Mouse (Mus musculus): ENCODE results near the gene Armc8. TPM values are rescaled to one million over a fixed set of nuclear protein-coding genes. Genes with fewer than 3 reads are reported as not detected.

The Armc8 gene
- polyA plus RNA-seq, 1 experiment from 2014 or later, result 20.5 TPM

GRCm38 (mm10) chr9:99560389-99560788 is 8.3 kb downstream of the Armc8 start:
- 93% methylated on average over 3 of the region's 3 CpGs for WGBS

GRCm38 (mm10) chr9:99559557-99559904 is 9.2 kb downstream of the Armc8 start:
- no peak for ATAC-seq (ENCODE audit: insufficient number of reproducible peaks, low FRiP score, low TSS enrichment, low read depth)
- Histone ChIP-seq H3K36me3 (no peaks in the 10 kb centered on the region), H3K27me3 (no peaks in the 10 kb centered on the region), H3K4me1 (no peaks in the 10 kb centered on the region), H3K9me3 (replicated peaks) (no peaks in the 10 kb centered on the region), H3K27ac (replicated peaks) (no peak overlapping the region), H3K4me2 (replicated peaks) (no peak overlapping the region), H3K4me3 (replicated peaks) (no peak overlapping the region), H3K9ac (no peak overlapping the region)

More at GRCm38 (mm10) chr9:99560389-99560788, 8.3 kb downstream of the Armc8 start:
- no peak for ATAC-seq (ENCODE audit: insufficient number of reproducible peaks, low FRiP score, low TSS enrichment, low read depth)
- Histone ChIP-seq H3K9ac (no peak overlapping the region), H3K4me1 (no peaks in the 10 kb centered on the region), H3K27ac (replicated peaks) (no peak overlapping the region), H3K4me2 (replicated peaks) (no peak overlapping the region), H3K4me3 (replicated peaks) (no peak overlapping the region), H3K9me3 (replicated peaks) (no peaks in the 10 kb centered on the region), H3K36me3 (no peaks in the 10 kb centered on the region), H3K27me3 (no peaks in the 10 kb centered on the region)

GRCm38 (mm10) chr9:99558824-99559556 is 9.7 kb downstream of the Armc8 start:
- Histone ChIP-seq H3K27ac (replicated peaks) (no peak overlapping the region), H3K4me2 (replicated peaks) (no peak overlapping the region), H3K36me3 (no peaks in the 10 kb centered on the region), H3K4me1 (no peaks in the 10 kb centered on the region), H3K9ac (no peak overlapping the region), H3K4me3 (replicated peaks) (no peak overlapping the region), H3K27me3 (no peaks in the 10 kb centered on the region), H3K9me3 (replicated peaks) (no peaks in the 10 kb centered on the region)
- no peak for ATAC-seq (ENCODE audit: insufficient number of reproducible peaks, low FRiP score, low TSS enrichment, low read depth)
- WGBS, result 87% methylated on average over 7 of the region's 7 CpGs

GRCm38 (mm10) chr9:99557580-99558300 is 11.0 kb downstream of the Armc8 start:
- Histone ChIP-seq H3K4me2 (replicated peaks) (no peak overlapping the region), H3K27ac (replicated peaks) (no peak overlapping the region), H3K4me3 (replicated peaks) (no peak overlapping the region), H3K27me3 (no peaks in the 10 kb centered on the region), H3K9ac (no peak overlapping the region), H3K9me3 (replicated peaks) (no peaks in the 10 kb centered on the region), H3K36me3 (no peaks in the 10 kb centered on the region), H3K4me1 (no peaks in the 10 kb centered on the region)
- no peak for ATAC-seq (ENCODE audit: insufficient number of reproducible peaks, low FRiP score, low TSS enrichment, low read depth)
- WGBS, result 82% methylated on average over 8 of the region's 8 CpGs

- H3K9ac ChIP-seq, result no peak overlapping the region
- H3K4me2 ChIP-seq (replicated peaks), result no peak overlapping the region
- H3K4me3 ChIP-seq (replicated peaks), result no peak overlapping the region
- H3K27ac ChIP-seq (replicated peaks), result no peak overlapping the region
- 89% methylated on average over 3 of the region's 3 CpGs for whole genome bisulfite sequencing
- no peak for ATAC-seq (ENCODE audit: insufficient number of reproducible peaks, low FRiP score, low TSS enrichment, low read depth)
- no peaks in the 10 kb centered on the region for H3K27me3 ChIP-seq
- H3K4me1 ChIP-seq, result no peaks in the 10 kb centered on the region
- H3K9me3 ChIP-seq (replicated peaks), result no peaks in the 10 kb centered on the region
- H3K36me3 ChIP-seq, result no peaks in the 10 kb centered on the region
These were observed 13.4 kb downstream of the Armc8 start for GRCm38 (mm10) chr9:99555253-99555652.

- Histone ChIP-seq H3K27me3 (no peaks in the 10 kb centered on the region), H3K36me3 (no peaks in the 10 kb centered on the region), H3K9me3 (replicated peaks) (no peaks in the 10 kb centered on the region), H3K4me3 (replicated peaks) (no peak overlapping the region), H3K27ac (replicated peaks) (no peak overlapping the region), H3K9ac (no peak overlapping the region), H3K4me2 (replicated peaks) (no peak overlapping the region), H3K4me1 (no peaks in the 10 kb centered on the region)
- ATAC-seq (ENCODE audit: insufficient number of reproducible peaks, low FRiP score, low TSS enrichment, low read depth), result no peak
These were observed 14.6 kb downstream of the Armc8 start for GRCm38 (mm10) chr9:99554052-99554451.

GRCm38 (mm10) chr9:99553049-99553448 is 15.7 kb downstream of the Armc8 start:
- Histone ChIP-seq H3K4me1 (no peaks in the 10 kb centered on the region), H3K4me3 (replicated peaks) (no peak overlapping the region), H3K36me3 (no peaks in the 10 kb centered on the region), H3K9me3 (replicated peaks) (no peaks in the 10 kb centered on the region), H3K9ac (no peak overlapping the region), H3K4me2 (replicated peaks) (no peak overlapping the region), H3K27ac (replicated peaks) (no peak overlapping the region), H3K27me3 (no peaks in the 10 kb centered on the region)
- WGBS, result 78% methylated on average over 2 of the region's 2 CpGs
- no peak for ATAC-seq (ENCODE audit: insufficient number of reproducible peaks, low FRiP score, low TSS enrichment, low read depth)

GRCm38 (mm10) chr9:99552068-99552467 is 16.6 kb downstream of the Armc8 start:
- H3K36me3 ChIP-seq, result no peaks in the 10 kb centered on the region
- H3K4me2 ChIP-seq (replicated peaks), result no peak overlapping the region
- H3K4me3 ChIP-seq (replicated peaks), result no peak overlapping the region
- whole genome bisulfite sequencing, result 73% methylated on average over 2 of the region's 2 CpGs
- H3K9ac ChIP-seq, result no peak overlapping the region
- H3K27ac ChIP-seq (replicated peaks), result no peak overlapping the region
- no peaks in the 10 kb centered on the region for H3K27me3 ChIP-seq
- ATAC-seq (ENCODE audit: insufficient number of reproducible peaks, low FRiP score, low TSS enrichment, low read depth), result no peak
- H3K4me1 ChIP-seq, result no peaks in the 10 kb centered on the region
- no peaks in the 10 kb centered on the region for H3K9me3 ChIP-seq (replicated peaks)

- ATAC-seq (ENCODE audit: insufficient number of reproducible peaks, low FRiP score, low TSS enrichment, low read depth), result no peak
- Histone ChIP-seq H3K9ac (no peak overlapping the region), H3K9me3 (replicated peaks) (no peaks in the 10 kb centered on the region), H3K27ac (replicated peaks) (no peak overlapping the region), H3K4me1 (no peaks in the 10 kb centered on the region), H3K4me3 (replicated peaks) (no peak overlapping the region), H3K4me2 (replicated peaks) (no peak overlapping the region), H3K27me3 (no peaks in the 10 kb centered on the region), H3K36me3 (no peaks in the 10 kb centered on the region)
- WGBS, result 97% methylated on average over 1 of the region's 1 CpGs
These were observed 22.4 kb downstream of the Armc8 start for GRCm38 (mm10) chr9:99546259-99546658.

GRCm38 (mm10) chr9:99531865-99532264 is 36.8 kb downstream of the Armc8 start:
- peaks cover 38% of the 10 kb centered on the region for H3K36me3 ChIP-seq
- 85% methylated on average over 1 of the region's 1 CpGs for WGBS
- no peak overlapping the region for H3K9ac ChIP-seq
- H3K4me3 ChIP-seq (replicated peaks), result no peak overlapping the region
- ATAC-seq (ENCODE audit: insufficient number of reproducible peaks, low FRiP score, low TSS enrichment, low read depth), result no peak
- no peaks in the 10 kb centered on the region for H3K4me1 ChIP-seq
- H3K27me3 ChIP-seq, result no peaks in the 10 kb centered on the region
- no peak overlapping the region for H3K27ac ChIP-seq (replicated peaks)
- no peaks in the 10 kb centered on the region for H3K9me3 ChIP-seq (replicated peaks)
- no peak overlapping the region for H3K4me2 ChIP-seq (replicated peaks)

- no peak overlapping the region for H3K9ac ChIP-seq
- H3K27ac ChIP-seq (replicated peaks), result no peak overlapping the region
- peaks cover 20% of the 10 kb centered on the region for H3K36me3 ChIP-seq
- no peak overlapping the region for H3K4me3 ChIP-seq (replicated peaks)
- H3K4me2 ChIP-seq (replicated peaks), result no peak overlapping the region
- H3K27me3 ChIP-seq, result no peaks in the 10 kb centered on the region
- no peaks in the 10 kb centered on the region for H3K9me3 ChIP-seq (replicated peaks)
- no peaks in the 10 kb centered on the region for H3K4me1 ChIP-seq
- ATAC-seq (ENCODE audit: insufficient number of reproducible peaks, low FRiP score, low TSS enrichment, low read depth), result no peak
- WGBS, result 73% methylated on average over 7 of the region's 7 CpGs
These were observed 62.8 kb downstream of the Armc8 start for GRCm38 (mm10) chr9:99505875-99506274.

- Histone ChIP-seq H3K27me3 (no peaks in the 10 kb centered on the region), H3K4me2 (replicated peaks) (no peak overlapping the region), H3K36me3 (peaks cover 29% of the 10 kb centered on the region), H3K27ac (replicated peaks) (no peak overlapping the region), H3K4me3 (replicated peaks) (no peak overlapping the region), H3K9me3 (replicated peaks) (no peaks in the 10 kb centered on the region), H3K9ac (no peak overlapping the region), H3K4me1 (no peaks in the 10 kb centered on the region)
- no peak for ATAC-seq (ENCODE audit: insufficient number of reproducible peaks, low FRiP score, low TSS enrichment, low read depth)
- WGBS, result 92% methylated on average over 4 of the region's 4 CpGs
These were observed 69.4 kb downstream of the Armc8 start for GRCm38 (mm10) chr9:99499336-99499735.
